Mouse (Mus musculus): ENCODE measurements around the gene Ogn.

Ogn gene

GRCm38 (mm10) chr13:49646019-49646418, 38.2 kb downstream of the Ogn start:
- DNase-seq, result no peak

DNA sequence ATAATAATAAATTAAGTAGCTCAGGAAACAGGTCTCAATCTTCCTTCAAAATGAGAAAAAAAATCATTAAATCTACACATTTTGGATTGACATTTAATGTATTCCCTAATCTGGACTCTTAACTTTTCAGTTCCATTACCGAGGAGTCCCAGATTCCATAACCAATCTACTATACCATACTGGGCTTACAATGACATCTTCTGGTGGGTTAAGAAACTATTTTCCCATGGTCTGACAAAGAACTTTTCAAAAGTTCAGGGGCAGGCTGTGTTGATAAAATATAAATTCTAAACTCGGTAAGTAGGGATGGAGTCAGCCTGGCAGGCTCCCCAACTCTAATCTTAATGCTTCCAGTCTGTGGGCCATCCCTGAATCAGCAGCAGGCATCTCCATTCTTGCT, 43.3 kb downstream of the Ogn start:
- DNase-seq, result no peak

DNA sequence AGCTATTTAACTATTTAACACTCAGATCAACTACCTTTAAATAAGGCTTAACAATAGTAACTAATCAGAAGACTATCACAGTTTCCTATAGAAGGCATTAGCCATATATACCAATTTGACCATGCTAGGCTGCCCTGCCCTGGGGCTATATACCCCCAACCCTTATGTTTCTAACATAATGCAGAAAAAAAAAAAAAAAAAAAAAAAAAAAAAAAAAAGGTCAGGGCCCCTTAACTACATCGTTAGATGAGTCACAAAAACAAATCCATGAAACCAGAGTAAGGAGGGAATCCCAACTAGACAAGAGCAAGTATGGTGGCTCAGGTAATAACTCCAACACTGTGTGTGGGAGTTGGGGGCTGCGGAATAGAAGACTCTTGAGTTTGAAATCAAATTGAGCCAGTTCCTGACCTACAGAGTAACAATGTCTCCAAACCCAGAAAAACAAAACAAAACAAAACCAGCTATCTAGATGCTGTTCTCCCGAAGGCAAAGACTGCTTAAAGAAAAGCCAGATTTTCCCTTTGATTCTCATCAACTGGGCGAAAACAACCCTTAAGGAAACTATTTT, 44.0 kb downstream of the Ogn start:
- no peak for DNase-seq

- DNase-seq, result peak; percentile 100
These were observed 44.8 kb downstream of the Ogn start, which contains the start of the genes Cenpp and Nol8 for GRCm38 (mm10) chr13:49652481-49653179. TSS of gene Cenpp (minus strand) at chr13:49652785. TSS of gene Nol8 (plus strand) at chr13:49653078.

DNA sequence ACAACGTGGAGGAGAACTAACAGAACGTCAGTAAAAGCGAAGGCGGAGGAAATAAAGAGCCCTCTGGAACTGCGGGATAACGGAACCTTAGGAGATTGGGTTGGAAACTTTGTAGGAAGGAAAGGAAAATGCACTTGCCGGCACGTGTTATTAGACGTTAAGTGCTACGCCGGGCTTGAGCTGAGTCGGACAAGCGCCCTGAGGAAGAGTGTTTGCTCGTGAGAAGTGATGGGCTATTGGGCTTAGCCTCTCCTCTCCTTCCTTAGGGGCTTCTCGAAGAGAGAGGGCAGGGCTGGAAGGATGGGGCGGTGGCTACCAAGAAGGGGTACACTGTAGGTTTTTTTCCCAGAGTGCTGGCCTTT, 45.3 kb downstream of the Ogn start:
- DNase-seq, result peak in 1 of 2 experiments; percentile 70
